Mouse (Mus musculus): Measurements from ENCODE around the gene Gm45716.

Gm45716 gene

GRCm38 (mm10) chr11:90284079-90284478 is 96.6 kb downstream of the Gm45716 start:
- DNase-seq (ENCODE audit: low spot score in 2 of 2): no peak

GRCm38 (mm10) chr11:90284623-90285022 is 97.1 kb downstream of the Gm45716 start:
- DNase-seq (ENCODE audit: low spot score in 2 of 2): no peak

GRCm38 (mm10) chr11:90286550-90287154 is 99.2 kb downstream of the Gm45716 start:
- no peak for DNase-seq (ENCODE audit: low spot score in 2 of 2)

- DNase-seq (ENCODE audit: low spot score in 2 of 2): no peak
These were observed 103.7 kb downstream of the Gm45716 start for GRCm38 (mm10) chr11:90291156-90291555.

- DNase-seq (ENCODE audit: low spot score in 2 of 2): no peak
These were observed 105.3 kb downstream of the Gm45716 start for GRCm38 (mm10) chr11:90292766-90293165.

GRCm38 (mm10) chr11:90294622-90295021 is 107.1 kb downstream of the Gm45716 start:
- no peak for DNase-seq (ENCODE audit: low spot score in 2 of 2)

Measured in urinary bladder, postnatal 36 days (tissue).